Mouse (Mus musculus) kidney, postnatal 0 days (tissue): ENCODE measurements at regions not wholly inside any gene's neighbourhood (a gene's known extent, or its start where the extent isn't known, plus 50 kb on each side); places are given as distances from the start of the nearest gene placed in this dataset.
"Not testable (repeated sequence)": the region's sequence is repeated elsewhere in the genome, so short reads cannot be mapped to it uniquely, and the experiment has no call there.

Experiments used
- ATAC-seq: fragments of 200-750 bp; cut with Nextera tagmentation; replicated peaks from 2 replicates; pipeline ENCODE4 v1.8.0; 2017; ENCODE audit warnings: low read depth, moderate number of reproducible peaks, moderate TSS enrichment, moderate library complexity; ENCODE audit not compliant: low FRiP score
- DNase-seq: peaks from one replicate; pipeline ENCODE4 v3.0.0-alpha.2; 2016; ENCODE audit warnings: low spot score
- H3K27ac ChIP-seq: fragments of 300-500 bp; sonication (generic); 2 replicates; pipeline ENCODE4 v1.5.1; 2014; ENCODE audit warnings: mild to moderate bottlenecking
- H3K27me3 ChIP-seq: fragments of 300-500 bp; sonication (generic); 2 replicates; pipeline ENCODE4 v1.6.1; 2014; ENCODE audit warnings: low read length, mixed read lengths; ENCODE audit not compliant: insufficient read depth
- H3K36me3 ChIP-seq: fragments of 300-500 bp; sonication (generic); 2 replicates; pipeline ENCODE4 v1.6.1; 2014; ENCODE audit warnings: low read length, mixed read lengths; ENCODE audit not compliant: insufficient read depth
- H3K4me1 ChIP-seq: fragments of 300-500 bp; sonication (generic); replicated peaks from 2 replicates; pipeline ENCODE4 v1.6.1; 2014; ENCODE audit warnings: antibody characterized with exemption, low read length, mixed read lengths; ENCODE audit not compliant: insufficient read depth
- H3K4me2 ChIP-seq: fragments of 300-500 bp; sonication (generic); 2 replicates; pipeline ENCODE4 v1.6.1; 2014; ENCODE audit warnings: mild to moderate bottlenecking, low read length, moderate library complexity, mixed read lengths
- H3K4me3 ChIP-seq: fragments of 300-500 bp; sonication (generic); replicated peaks from 2 replicates; pipeline ENCODE4 v1.5.1; 2014; ENCODE audit warnings: low read depth, low read length
- H3K9ac ChIP-seq: fragments of 300-500 bp; sonication (generic); 2 replicates; pipeline ENCODE4 v1.6.1; 2014; ENCODE audit warnings: low read depth, low read length
- H3K9me3 ChIP-seq: fragments of 300-500 bp; sonication (generic); replicated peaks from 2 replicates; pipeline ENCODE4 v1.6.1; 2016; ENCODE audit warnings: low read length, inconsistent platforms, mixed read lengths
- CTCF ChIP-seq: IDR thresholded peaks from 2 replicates; pipeline ENCODE4 v1.5.1; 2016; ENCODE audit warnings: antibody characterized with exemption, low read depth, mild to moderate bottlenecking, moderate library complexity
- WGBS: fragments of 180-500 bp; shearing (Covaris S2); extraction: QIAGEN DNeasy Blood & Tissue Kit; methylation state at CpG from one replicate; pipeline ENCODE4 v1.1.7; 2014; 5-methylcytosine and 5-hydroxymethylcytosine counted together

DNA sequence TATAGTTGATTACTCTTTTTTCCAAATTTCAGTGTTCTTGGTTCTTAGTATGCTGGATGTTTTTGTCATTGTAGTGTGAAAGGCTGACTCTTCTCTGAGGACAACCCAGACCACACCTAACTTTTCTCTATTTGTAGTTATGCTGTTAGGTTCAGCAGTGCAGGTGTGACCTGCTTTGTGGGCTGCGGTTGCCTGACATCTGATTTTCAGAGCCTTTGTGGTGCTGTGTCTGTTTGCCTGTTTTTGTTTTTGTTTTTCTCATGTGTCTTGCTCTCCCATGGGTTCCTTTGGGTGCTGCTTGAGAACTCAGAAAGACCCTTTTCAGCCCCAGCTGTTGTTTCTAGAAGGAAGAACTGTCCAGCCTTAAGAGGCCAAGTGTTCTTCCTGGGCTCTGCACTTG, 52.0 kb upstream of the Trpm1 start:
- no peaks in the 10 kb centered on the region for H3K9me3 ChIP-seq
- no peak for TF ChIP-seq CTCF
- no peak overlapping the region for H3K4me3 ChIP-seq
- H3K4me1 ChIP-seq: no peaks in the 10 kb centered on the region
- H3K4me2 ChIP-seq: no peak overlapping the region
- no peaks in the 10 kb centered on the region for H3K27me3 ChIP-seq
- H3K36me3 ChIP-seq: no peaks in the 10 kb centered on the region
- 89% methylated on average over 1 of the region's 1 CpGs for WGBS
- H3K27ac ChIP-seq: no peak overlapping the region
- ATAC-seq: no peak
- DNase-seq: no peak
- H3K9ac ChIP-seq: no peak overlapping the region

DNA sequence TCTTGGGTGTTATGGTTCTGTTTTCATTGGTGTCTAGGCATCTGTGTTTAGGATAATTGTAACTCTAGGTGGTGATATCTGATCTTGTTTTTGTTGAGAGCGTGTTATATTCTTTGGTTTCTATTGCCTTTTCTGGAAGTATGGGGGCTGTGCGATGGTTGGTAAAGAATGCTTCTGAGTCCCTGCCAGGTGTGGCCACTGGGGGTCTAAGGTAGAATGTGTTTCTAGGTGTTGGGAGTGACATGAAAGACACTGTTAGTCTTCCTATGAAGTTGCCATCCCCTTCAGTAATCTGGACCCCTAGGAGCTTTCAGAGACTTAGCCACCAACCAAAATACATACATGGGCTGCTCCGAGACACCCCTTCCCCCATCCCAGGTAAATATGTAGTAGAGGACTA, 54.0 kb upstream of the Trpm1 start:
- H3K27me3 ChIP-seq: no peaks in the 10 kb centered on the region
- no peaks in the 10 kb centered on the region for H3K4me1 ChIP-seq
- TF ChIP-seq CTCF: no peak
- H3K9ac ChIP-seq: no peak overlapping the region
- H3K9me3 ChIP-seq: no peaks in the 10 kb centered on the region
- DNase-seq (no peak), ATAC-seq (no peak)
- H3K27ac ChIP-seq: no peak overlapping the region
- 84% methylated on average over 3 of the region's 3 CpGs for whole genome bisulfite sequencing
- no peak overlapping the region for H3K4me2 ChIP-seq
- no peak overlapping the region for H3K4me3 ChIP-seq
- no peaks in the 10 kb centered on the region for H3K36me3 ChIP-seq

- no peaks in the 10 kb centered on the region for H3K4me1 ChIP-seq
- H3K36me3 ChIP-seq: no peaks in the 10 kb centered on the region
- no peak overlapping the region for H3K27ac ChIP-seq
- no peaks in the 10 kb centered on the region for H3K9me3 ChIP-seq
- TF ChIP-seq CTCF: no peak
- H3K4me3 ChIP-seq: no peak overlapping the region
- no peak overlapping the region for H3K4me2 ChIP-seq
- no peaks in the 10 kb centered on the region for H3K27me3 ChIP-seq
- 97% methylated on average over 1 of the region's 1 CpGs for WGBS
- DNase-seq (no peak), ATAC-seq (no peak)
- H3K9ac ChIP-seq: no peak overlapping the region
Measured at GRCm38 (mm10) chr7:64090067-64090466, 63.6 kb upstream of the Trpm1 start.

DNA sequence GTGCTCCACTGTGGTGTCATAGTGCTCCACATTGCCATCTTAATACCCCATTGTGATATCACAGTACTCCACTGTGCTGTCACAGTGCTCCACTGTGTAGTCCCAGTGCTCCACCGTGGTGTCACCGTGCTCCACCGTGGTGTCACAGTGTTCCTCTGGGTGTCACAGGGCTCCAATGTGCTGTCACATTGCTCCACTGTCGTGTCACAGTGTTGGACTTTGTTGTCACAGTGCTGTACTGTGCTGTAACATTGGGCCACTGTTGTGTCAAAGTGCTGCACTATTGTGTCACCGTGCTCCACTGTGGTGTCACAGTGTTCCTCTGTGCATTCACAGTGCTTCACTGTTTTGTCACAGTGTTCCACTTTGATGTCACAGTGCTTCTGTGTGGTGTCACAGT, 64.6 kb upstream of the Trpm1 start:
- Histone ChIP-seq H3K27me3 (no peaks in the 10 kb centered on the region), H3K9me3 (no peaks in the 10 kb centered on the region), H3K4me2 (no peak overlapping the region), H3K4me1 (no peaks in the 10 kb centered on the region), H3K36me3 (no peaks in the 10 kb centered on the region), H3K9ac (no peak overlapping the region), H3K27ac (no peak overlapping the region), H3K4me3 (no peak overlapping the region)
- TF ChIP-seq CTCF: no peak
- 86% methylated on average over 5 of the region's 5 CpGs for WGBS
- no peak for DNase-seq
- no peak for ATAC-seq

- not testable (repeated sequence) for H3K36me3 ChIP-seq, H3K9ac ChIP-seq, H3K4me3 ChIP-seq, H3K4me1 ChIP-seq, H3K27ac ChIP-seq, H3K4me2 ChIP-seq, H3K27me3 ChIP-seq, ATAC-seq, H3K9me3 ChIP-seq, DNase-seq
- 60% methylated on average over 1 of the region's 1 CpGs for WGBS
Measured at GRCm38 (mm10) chr7:64083978-64084377, 69.7 kb upstream of the Trpm1 start.

DNA sequence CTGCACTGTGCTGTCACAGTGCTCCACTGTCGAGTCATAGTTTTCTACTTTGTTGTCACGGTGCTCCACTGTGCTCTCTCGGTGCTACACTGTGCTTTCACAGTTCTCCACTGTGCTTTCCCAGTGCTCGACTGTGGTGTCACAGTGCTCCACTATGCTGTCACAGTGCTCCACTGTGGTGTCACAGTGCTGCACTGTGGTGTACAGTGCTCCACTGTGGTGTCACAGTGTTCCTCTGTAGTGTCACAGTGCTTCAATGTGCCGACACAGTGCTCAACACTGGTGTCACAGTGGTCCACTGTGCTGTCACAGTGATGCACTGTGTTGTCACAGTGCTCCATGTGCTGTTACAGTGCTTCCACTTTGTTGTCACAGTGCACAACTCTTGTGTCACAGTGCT, 71.0 kb upstream of the Trpm1 start:
- Histone ChIP-seq H3K9me3 (no peaks in the 10 kb centered on the region), H3K9ac (no peak overlapping the region), H3K4me2 (no peak overlapping the region), H3K27me3 (no peaks in the 10 kb centered on the region), H3K36me3 (no peaks in the 10 kb centered on the region), H3K27ac (no peak overlapping the region), H3K4me1 (no peaks in the 10 kb centered on the region), H3K4me3 (no peak overlapping the region)
- DNase-seq (no peak), ATAC-seq (no peak)
- TF ChIP-seq CTCF: no peak
- 80% methylated on average over 5 of the region's 5 CpGs for WGBS

DNA sequence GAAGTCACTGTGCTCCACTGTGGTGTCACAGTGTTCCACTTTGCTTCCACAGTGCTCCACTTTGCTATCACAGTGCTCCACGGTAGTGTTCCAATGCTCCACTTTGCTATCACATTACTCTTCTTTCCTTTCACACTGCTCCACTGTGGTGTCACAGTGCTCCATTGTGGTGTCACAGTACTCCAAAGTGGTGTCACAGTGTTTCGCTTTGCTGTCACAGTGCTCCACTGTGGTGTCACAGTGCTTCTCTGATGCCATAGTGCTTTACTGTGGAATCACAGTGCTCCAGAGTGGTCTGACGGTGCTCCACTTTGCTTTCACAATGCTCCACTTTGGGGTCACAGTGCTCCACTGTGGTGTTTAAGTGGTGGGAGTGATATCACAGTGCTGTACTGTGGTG, 71.4 kb upstream of the Trpm1 start:
- no peak for ATAC-seq
- H3K36me3 ChIP-seq: no peaks in the 10 kb centered on the region
- no peak for TF ChIP-seq CTCF
- no peaks in the 10 kb centered on the region for H3K4me1 ChIP-seq
- no peaks in the 10 kb centered on the region for H3K27me3 ChIP-seq
- 87% methylated on average over 3 of the region's 3 CpGs for WGBS
- no peak for DNase-seq
- no peak overlapping the region for H3K4me3 ChIP-seq
- no peak overlapping the region for H3K4me2 ChIP-seq
- no peak overlapping the region for H3K9ac ChIP-seq
- H3K9me3 ChIP-seq: no peaks in the 10 kb centered on the region
- no peak overlapping the region for H3K27ac ChIP-seq
